Mouse (Mus musculus): ENCODE measurements around the gene S100a10.

The S100a10 gene

DNA sequence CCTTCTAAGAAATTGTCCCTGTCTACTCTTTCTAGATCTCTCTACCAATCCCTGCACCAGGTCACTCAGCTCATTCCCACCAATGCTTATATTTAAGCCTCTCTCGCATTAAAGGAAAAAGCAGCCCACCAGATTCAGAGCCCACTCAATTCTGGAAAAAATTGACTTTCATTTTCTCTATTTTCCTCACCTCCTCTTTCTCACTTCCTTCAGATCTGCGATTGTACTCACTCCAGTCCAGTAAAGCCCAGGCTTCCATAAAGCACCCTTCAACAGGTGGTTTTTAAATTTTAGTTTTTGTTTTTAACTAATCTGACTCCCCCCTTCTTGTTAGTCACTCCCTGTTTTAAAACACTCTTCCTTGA is 25.1 kb downstream of the S100a10 start:
- DNase-seq (ENCODE audit: low read depth, low spot score) = no peak

DNA sequence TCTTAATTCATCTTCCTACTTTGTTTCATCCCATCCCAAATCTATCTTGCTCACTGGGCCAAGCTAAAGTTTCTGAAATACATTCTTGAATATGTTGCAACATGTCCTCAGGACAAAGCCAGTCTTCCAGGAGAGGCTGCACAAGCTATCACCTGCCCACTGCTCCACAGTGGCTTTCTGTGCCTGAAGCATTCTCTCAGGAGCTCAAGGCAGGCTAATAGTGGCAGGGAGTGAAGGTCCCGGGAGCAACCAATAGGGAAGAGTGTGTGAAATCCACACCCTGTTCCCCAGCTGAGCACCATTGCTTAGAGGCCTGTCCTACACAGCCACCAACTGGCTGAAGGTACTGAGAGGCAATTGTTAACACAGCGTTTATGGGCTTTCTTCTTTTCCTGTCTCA is 26.1 kb downstream of the S100a10 start:
- peak; percentile 56 for DNase-seq (ENCODE audit: low read depth, low spot score)

DNA sequence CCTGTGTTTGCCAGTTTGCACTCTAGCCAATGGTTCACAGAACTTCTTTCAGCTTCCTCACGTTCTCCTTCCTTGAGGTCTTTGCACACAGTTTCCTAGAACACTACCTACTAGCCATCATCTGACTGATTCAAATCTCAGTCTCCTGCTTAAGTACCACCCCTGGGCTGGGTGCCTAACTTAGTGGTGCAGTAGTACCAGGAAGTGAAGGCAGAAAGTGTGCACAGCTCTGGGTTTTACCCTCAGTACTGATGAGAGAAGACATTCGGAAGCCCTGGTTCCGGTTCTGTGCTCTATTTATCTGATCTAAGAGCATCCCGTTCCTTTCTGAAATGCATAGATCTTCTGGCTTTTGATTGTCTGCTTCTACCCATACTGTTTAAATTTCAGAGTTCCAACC is 26.8 kb downstream of the S100a10 start:
- DNase-seq (ENCODE audit: low read depth, low spot score) = no peak

DNA sequence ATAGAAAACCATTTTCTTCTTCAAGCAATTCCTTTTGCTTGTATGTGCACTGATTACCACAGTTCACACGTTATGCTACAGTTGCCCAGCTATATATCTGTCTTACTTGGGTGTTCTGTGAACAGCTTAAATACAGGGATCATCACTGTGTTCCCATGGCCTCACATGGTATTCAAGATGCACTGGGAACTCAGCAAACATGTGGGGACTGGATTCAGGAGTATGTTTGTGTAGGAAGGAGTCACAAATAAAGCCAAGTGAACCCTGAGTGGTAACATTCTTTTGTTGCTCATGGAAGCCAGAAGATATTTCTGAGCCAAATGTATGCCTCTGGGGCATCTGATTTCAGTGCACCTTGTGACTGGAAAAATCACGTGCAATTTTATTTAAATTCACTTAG is 28.2 kb downstream of the S100a10 start:
- DNase-seq (ENCODE audit: low read depth, low spot score) = no peak

DNA sequence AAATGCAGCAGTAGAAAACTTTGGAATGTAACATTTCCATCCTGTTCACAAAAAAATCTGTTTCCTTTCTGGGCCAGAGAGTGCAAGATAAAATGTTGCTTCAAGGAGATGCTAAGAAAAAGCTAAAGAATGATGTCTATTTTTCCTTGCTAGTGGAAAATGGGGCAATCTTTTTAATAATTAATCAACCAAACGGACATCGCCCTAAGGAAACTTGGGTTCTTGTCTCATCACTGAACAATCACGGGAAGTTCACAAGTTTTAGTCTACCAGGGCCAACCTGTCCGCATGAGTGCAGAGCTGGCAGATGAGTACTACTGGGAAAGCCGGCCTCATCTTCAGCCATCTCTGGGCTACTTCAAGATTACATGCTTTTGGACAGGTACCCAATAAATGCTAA is 34.7 kb downstream of the S100a10 start:
- no peak for DNase-seq (ENCODE audit: low read depth, low spot score)

DNA sequence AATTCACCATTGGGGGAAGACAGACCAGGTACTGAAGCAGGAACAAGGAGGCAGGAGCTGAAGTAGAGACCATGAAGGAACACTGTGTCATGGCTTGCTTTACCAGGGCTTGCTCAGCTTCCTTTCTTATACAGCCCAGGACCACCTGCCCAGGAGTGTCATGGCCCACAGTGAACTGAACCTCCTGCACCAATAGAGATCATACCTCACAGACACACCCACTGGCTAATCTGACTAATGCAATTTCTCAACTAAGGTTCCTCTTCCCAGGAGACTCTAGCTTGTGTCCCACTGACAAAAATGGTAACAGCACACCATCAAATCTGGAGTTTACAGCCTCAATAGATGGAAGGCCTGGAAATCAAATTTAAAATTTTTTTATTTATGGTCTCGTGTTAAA is 35.4 kb downstream of the S100a10 start:
- DNase-seq (ENCODE audit: low read depth, low spot score) = no peak

DNA sequence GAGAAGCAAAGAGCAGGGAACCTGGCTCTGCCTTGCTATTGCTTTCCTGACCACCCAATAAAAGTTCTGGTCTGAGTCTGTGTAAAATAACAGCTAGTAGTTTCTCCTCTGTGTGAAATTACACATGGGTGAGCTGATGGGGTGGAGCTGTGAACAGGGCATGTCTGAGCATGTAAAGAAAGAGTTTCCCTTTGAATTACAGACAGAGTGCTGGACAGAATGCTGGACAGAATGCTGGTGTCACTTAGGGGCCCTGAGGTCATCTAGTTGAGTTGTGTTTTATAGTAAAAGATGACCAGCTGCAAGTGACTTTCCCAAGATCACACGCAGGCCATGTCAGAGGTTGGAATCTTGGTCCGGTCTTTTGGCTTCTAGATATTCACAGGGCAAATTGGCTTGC is 37.2 kb downstream of the S100a10 start:
- DNase-seq (ENCODE audit: low read depth, low spot score) = no peak

DNA sequence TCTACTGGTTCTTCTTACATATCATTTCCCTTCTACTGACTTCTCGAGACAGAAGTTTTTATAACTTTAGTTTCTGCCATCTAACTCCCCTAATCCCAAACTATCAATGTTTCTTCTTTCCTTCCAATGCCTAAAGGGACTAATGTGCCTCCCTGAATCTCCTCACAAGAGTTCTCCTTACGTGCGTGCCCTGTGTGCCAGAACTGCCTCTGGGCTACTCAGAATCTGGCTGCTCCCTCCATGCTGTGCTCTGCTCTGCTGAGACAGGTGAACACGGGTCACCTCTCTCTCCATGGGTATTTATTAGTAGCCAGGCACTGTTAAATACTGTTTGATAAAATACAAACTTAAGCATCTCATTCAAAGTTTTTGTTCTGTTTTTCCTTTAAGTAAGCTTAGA is 38.1 kb downstream of the S100a10 start:
- DNase-seq (ENCODE audit: low read depth, low spot score) = no peak

DNA sequence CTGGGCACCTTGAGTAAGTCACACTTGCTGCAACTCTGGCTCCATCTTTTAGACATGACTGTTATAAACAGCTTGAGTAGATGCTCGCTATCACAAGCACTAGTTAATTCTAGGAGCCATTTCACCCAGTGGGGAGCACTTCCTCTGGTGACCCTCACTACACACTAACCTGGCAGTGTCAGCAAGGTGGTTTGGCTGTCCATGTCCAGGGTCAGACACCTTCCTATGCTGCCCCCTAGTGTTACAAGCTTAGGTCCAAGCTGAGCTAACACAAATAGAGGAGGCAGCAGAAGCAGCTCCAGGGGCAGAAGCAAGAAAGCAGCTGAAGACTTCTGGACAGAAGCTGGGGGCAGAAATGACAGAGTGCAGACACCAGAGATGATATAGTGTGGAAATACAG is 38.6 kb downstream of the S100a10 start:
- peak; percentile 77 for DNase-seq (ENCODE audit: low read depth, low spot score)

DNA sequence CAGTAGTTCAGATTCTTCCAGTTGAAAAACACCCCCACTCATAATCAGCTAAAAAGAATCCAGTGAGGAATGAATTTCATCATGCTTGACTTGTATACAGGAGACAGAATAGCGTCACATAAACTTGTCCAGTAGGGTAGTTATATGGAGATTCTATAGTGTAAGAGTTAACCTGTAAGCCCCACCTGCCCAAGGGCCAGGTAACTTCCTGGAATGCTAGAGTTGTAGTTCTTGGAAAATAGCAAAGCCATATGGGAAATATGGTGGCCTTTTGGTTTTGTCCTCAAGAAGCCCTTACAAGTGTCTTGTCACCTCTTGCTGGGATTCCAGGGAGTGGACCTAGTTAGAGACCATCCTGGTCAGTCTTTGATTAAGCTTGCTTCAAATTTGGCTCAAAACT is 41.8 kb downstream of the S100a10 start:
- DNase-seq (ENCODE audit: low read depth, low spot score) = no peak

DNA sequence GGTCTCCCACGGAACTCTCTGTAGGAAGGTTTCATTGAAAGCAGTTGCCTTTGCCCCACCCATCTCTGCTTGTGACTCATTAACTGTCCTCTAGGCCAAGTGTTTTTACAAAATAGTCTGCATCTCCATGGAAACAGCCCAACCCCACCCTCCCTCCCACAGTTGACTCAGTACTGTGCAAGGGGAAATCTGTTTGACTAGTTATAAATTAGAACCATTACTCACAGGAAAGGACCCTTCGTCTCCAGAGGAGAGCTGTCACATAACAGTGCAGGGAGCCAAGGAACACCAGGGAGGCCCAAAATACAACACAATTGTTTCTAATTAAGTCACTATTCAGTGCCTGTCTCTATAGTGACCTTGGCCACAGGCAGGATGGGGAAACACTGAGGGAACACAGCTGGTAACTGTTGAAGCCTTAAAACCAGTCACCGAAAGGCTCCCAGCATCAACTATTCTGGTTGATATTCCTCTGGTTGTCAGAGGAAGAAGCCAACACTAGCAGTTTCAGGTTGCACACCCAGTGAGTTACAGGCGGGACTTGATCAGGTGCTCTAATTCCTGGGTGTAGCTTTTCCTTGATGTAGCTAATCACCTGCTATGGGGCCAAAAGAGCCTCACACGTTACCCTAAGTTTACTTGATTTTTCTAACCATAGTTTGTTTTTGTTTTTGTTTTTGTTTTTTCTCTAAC is 42.5 kb downstream of the S100a10 start:
- peak; percentile 87 for DNase-seq (ENCODE audit: low read depth, low spot score)

DNA sequence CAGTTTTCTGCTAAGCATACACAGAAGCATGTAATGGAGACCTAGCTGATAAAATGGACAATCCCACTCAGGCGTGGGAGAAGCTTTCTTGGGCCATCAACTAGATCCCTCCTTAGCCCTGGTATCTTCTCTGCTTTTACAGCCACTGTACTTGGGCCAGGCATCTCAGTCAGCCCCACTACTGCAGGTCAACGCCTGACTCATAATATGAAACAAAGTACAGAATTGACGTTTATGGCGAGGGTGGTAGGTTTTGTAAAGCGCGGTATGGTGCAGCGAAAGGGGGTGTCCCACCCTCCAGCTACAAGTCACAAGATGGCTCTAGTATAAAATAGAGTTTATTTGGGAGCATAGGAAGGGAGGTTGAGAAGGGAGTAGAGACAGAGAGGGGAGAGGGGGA is 43.1 kb downstream of the S100a10 start:
- no peak for DNase-seq (ENCODE audit: low read depth, low spot score)

DNA sequence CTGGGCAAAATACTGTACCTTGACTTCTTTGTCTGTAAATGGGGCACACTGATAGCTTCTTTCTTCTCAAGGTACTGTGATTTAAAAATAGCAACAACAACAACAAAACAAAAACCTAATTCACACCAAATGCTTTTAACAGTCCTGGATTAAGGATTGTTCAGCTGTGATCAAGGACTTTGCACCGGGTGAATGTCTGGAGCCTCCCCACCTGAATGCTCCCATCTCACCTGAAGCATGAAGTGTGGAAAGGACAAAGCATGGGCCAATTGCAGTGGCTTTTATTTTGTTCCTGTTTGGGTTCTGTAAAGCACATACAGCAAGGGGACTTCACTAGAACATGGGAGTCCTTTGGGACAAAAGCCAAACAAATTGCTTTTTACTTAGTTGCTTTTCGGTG is 45.3 kb downstream of the S100a10 start:
- no peak for DNase-seq (ENCODE audit: low read depth, low spot score)

DNA sequence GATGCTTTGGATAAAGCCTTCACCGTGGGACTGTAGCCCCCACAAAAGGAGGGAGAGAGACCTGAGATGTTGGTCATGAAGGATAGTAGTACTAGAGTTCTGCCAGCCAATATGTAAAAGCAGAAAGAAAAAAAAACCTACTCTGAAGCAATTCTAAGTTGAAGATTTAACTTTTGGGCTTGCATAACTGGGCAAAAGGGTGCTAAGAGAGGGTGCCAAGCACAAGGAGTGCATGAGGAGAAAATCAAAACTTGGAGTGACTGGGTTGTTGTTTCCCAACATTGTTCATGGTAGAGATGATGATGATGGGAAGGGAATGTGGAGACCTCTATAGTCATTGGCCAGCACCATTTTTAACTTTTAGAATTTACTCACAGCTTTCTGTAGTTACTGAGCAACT is 47.0 kb downstream of the S100a10 start:
- no peak for DNase-seq (ENCODE audit: low read depth, low spot score)

DNA sequence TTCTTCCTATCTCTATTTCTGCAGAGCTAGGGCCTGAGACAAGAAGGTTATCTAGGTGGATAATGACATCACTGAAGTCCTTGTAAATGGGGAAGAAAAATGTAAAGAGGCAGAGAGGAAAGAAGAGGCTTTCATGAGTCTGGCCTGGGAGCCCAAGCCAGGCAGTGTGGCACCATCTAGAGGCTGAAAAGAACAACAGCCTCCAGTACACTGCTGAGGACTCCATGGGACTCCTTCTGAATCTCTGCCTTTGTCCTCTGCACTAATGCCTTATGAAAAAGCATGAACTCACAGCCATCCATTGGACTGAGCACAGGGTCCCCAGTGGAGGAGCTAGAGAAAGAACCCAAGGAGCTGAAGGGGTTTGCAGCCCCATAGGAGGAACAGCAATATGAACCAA is 54.1 kb downstream of the S100a10 start:
- peak; percentile 58 for DNase-seq (ENCODE audit: low read depth, low spot score)

All from ZHBTc4 (cell line).